Mouse (Mus musculus): ENCODE results near the gene 4930519P11Rik. TPM values are rescaled to one million over a fixed set of nuclear protein-coding genes. Genes with fewer than 3 reads are reported as not detected.

The 4930519P11Rik gene
- polyA plus RNA-seq, 1 experiment from 2014 or later = not detected

- no peaks in the 10 kb centered on the region for H3K9me3 ChIP-seq (replicated peaks)
- DNase-seq (no peak), ATAC-seq (ENCODE audit: low read depth) (no peak)
- WGBS (ENCODE audit: insufficient replicate concordance) = 73% methylated on average over 5 of the region's 5 CpGs
- H3K9ac ChIP-seq = peak overlapping the region; percentile 80
- H3K27ac ChIP-seq = peak overlapping the region; percentile 100
- H3K4me1 ChIP-seq (replicated peaks) = peaks cover 52% of the 10 kb centered on the region
- H3K36me3 ChIP-seq = peaks cover 30% of the 10 kb centered on the region
- peak overlapping the region; percentile 76 for H3K4me2 ChIP-seq
- H3K27me3 ChIP-seq = no peaks in the 10 kb centered on the region
- peak overlapping the region; percentile 68 for H3K4me3 ChIP-seq (replicated peaks)
Observed at GRCm38 (mm10) chr2:154630531-154630930, 17.3 kb upstream of the 4930519P11Rik start.

- no peaks in the 10 kb centered on the region for H3K27me3 ChIP-seq
- ATAC-seq (ENCODE audit: low read depth) = no peak
- H3K4me1 ChIP-seq (replicated peaks) = peaks cover 13% of the 10 kb centered on the region
- H3K4me2 ChIP-seq = no peak overlapping the region
- H3K9me3 ChIP-seq (replicated peaks) = peaks cover 6% of the 10 kb centered on the region
- H3K4me3 ChIP-seq (replicated peaks) = no peak overlapping the region
- H3K27ac ChIP-seq = no peak overlapping the region
- H3K36me3 ChIP-seq = peaks cover 30% of the 10 kb centered on the region
- DNase-seq = no peak
- no peak overlapping the region for H3K9ac ChIP-seq
Observed at GRCm38 (mm10) chr2:154624137-154624536, 10.9 kb upstream of the 4930519P11Rik start.

- DNase-seq = no peak
- Histone ChIP-seq H3K9me3 (replicated peaks) (peaks cover 6% of the 10 kb centered on the region), H3K27ac (no peak overlapping the region), H3K4me2 (no peak overlapping the region), H3K4me3 (replicated peaks) (no peak overlapping the region), H3K27me3 (no peaks in the 10 kb centered on the region), H3K4me1 (replicated peaks) (peaks cover 24% of the 10 kb centered on the region), H3K9ac (no peak overlapping the region), H3K36me3 (peaks cover 22% of the 10 kb centered on the region)
- no peak for ATAC-seq (ENCODE audit: low read depth)
- 48% methylated on average over 5 of the region's 5 CpGs for WGBS (ENCODE audit: insufficient replicate concordance)
Observed at GRCm38 (mm10) chr2:154621684-154622083, 8.4 kb upstream of the 4930519P11Rik start.

GRCm38 (mm10) chr2:154617061-154617460 is 3.8 kb upstream of the 4930519P11Rik start:
- Histone ChIP-seq H3K4me3 (replicated peaks) (no peak overlapping the region), H3K9ac (no peak overlapping the region), H3K36me3 (0 out of 2 replicates have a peak, but pooled peaks cover 3% of the 10 kb centered on the region), H3K27ac (peak overlapping the region; percentile 15; the same call in 1 of the 2 replicates), H3K4me1 (replicated peaks) (peaks cover 61% of the 10 kb centered on the region), H3K9me3 (replicated peaks) (no peaks in the 10 kb centered on the region), H3K27me3 (no peaks in the 10 kb centered on the region), H3K4me2 (no peak overlapping the region)
- DNase-seq = no peak
- ATAC-seq (ENCODE audit: low read depth) = no peak
- 85% methylated on average over 3 of the region's 3 CpGs for WGBS (ENCODE audit: insufficient replicate concordance)

- Histone ChIP-seq H3K27me3 (no peaks in the 10 kb centered on the region), H3K9ac (peak overlapping the region; percentile 88), H3K9me3 (replicated peaks) (no peaks in the 10 kb centered on the region), H3K36me3 (0 out of 2 replicates have a peak, but pooled peaks cover 3% of the 10 kb centered on the region), H3K27ac (peak overlapping the region; percentile 97), H3K4me3 (replicated peaks) (peak overlapping the region; percentile 74), H3K4me2 (peak overlapping the region; percentile 94), H3K4me1 (replicated peaks) (peaks cover 61% of the 10 kb centered on the region)
- 21% methylated on average over 5 of the region's 5 CpGs for WGBS (ENCODE audit: insufficient replicate concordance)
- DNase-seq = no peak
- ATAC-seq (ENCODE audit: low read depth) = no peak
Observed at GRCm38 (mm10) chr2:154615674-154616073, 2.4 kb upstream of the 4930519P11Rik start.

DNA sequence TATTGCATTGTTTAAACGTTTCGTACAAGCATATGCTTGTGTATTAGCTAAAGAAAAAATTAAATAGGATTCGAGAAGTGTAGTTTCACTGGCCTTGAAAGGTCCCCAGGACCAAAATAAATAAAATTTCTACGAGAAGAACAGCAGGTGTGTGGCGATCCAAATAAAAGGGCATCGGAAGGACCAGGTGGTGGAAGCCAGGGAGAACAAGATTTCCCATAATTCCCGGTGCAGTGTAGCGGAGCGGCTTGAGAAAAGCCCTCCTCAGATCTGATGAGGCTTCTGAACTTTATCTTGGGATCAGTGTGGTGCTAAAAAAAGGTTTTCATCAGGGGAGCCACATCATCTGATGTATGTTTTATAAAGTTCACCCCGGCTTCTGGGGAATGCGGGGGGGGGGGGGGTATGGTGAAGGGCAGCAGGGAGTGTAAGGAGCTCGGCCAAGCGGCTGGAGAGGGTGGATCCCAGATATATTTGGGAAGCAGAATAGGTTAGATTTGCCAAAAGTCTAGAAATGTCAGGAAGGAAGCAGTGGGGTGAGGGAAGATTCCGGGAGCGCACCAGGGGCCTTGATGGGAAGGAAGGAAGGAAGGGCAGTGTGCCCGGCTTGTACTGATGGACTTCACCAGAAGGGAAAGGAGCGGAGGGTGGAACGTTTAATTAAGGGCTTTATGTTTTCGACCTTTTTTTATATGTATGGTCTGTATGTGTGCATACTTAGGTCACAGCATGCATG is 1.8 kb upstream of the 4930519P11Rik start:
- Histone ChIP-seq H3K4me3 (replicated peaks) (peak overlapping the region; percentile 74), H3K36me3 (0 out of 2 replicates have a peak, but pooled peaks cover 3% of the 10 kb centered on the region), H3K9me3 (replicated peaks) (no peaks in the 10 kb centered on the region), H3K27me3 (no peaks in the 10 kb centered on the region), H3K27ac (peak overlapping the region; percentile 97), H3K9ac (peak overlapping the region; percentile 88), H3K4me2 (peak overlapping the region; percentile 94), H3K4me1 (replicated peaks) (peaks cover 68% of the 10 kb centered on the region)
- ATAC-seq (ENCODE audit: low read depth) = no peak
- no peak for DNase-seq
- WGBS (ENCODE audit: insufficient replicate concordance) = 32% methylated on average over 19 of the region's 19 CpGs

GRCm38 (mm10) chr2:154609050-154609767 is 4.0 kb downstream of the 4930519P11Rik start:
- no peak overlapping the region for H3K27ac ChIP-seq
- H3K4me3 ChIP-seq (replicated peaks) = no peak overlapping the region
- H3K9me3 ChIP-seq (replicated peaks) = no peaks in the 10 kb centered on the region
- 42% methylated on average over 10 of the region's 10 CpGs for WGBS (ENCODE audit: insufficient replicate concordance)
- 0 out of 2 replicates have a peak overlapping the region, but pooled peaks have one; percentile 8 for H3K4me2 ChIP-seq
- 0 out of 2 replicates have a peak overlapping the region, but pooled peaks have one; percentile 3 for H3K9ac ChIP-seq
- no peaks in the 10 kb centered on the region for H3K36me3 ChIP-seq
- H3K4me1 ChIP-seq (replicated peaks) = peaks cover 48% of the 10 kb centered on the region
- DNase-seq (no peak), ATAC-seq (ENCODE audit: low read depth) (no peak)
- H3K27me3 ChIP-seq = no peaks in the 10 kb centered on the region

DNA sequence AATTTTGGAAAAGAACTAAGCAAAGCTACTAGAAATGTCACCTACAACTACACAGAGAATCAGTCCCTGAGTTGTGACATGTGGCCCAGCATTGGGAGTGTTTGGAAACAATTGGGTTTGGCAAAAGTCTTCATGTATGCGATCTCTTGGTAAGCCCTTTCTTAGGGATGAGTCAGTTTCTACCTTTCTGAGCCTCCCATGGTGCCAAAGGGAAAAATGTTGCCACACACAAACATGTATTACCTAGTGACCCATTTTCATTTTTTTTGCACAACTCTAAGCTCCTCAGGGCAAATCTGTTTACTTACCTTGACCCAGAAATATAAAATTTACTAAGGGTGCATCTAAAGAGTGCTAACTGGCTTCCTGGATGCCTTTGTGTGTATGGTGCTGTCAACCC is 6.3 kb downstream of the 4930519P11Rik start:
- Histone ChIP-seq H3K9ac (no peak overlapping the region), H3K27me3 (no peaks in the 10 kb centered on the region), H3K36me3 (no peaks in the 10 kb centered on the region), H3K4me2 (no peak overlapping the region), H3K4me3 (replicated peaks) (no peak overlapping the region), H3K27ac (no peak overlapping the region), H3K9me3 (replicated peaks) (no peaks in the 10 kb centered on the region), H3K4me1 (replicated peaks) (peaks cover 47% of the 10 kb centered on the region)
- no peak for ATAC-seq (ENCODE audit: low read depth)
- no peak for DNase-seq
- 76% methylated on average over 1 of the region's 1 CpGs for WGBS (ENCODE audit: insufficient replicate concordance)

- 16% methylated on average over 7 of the region's 7 CpGs for WGBS (ENCODE audit: insufficient replicate concordance)
- H3K27ac ChIP-seq = peak overlapping the region; percentile 87
- H3K9ac ChIP-seq = peak overlapping the region; percentile 72
- no peak for DNase-seq
- ATAC-seq (ENCODE audit: low read depth) = no peak
- H3K4me3 ChIP-seq (replicated peaks) = peak overlapping the region; percentile 54
- peaks cover 50% of the 10 kb centered on the region for H3K4me1 ChIP-seq (replicated peaks)
- H3K4me2 ChIP-seq = peak overlapping the region; percentile 80
- no peaks in the 10 kb centered on the region for H3K9me3 ChIP-seq (replicated peaks)
- no peaks in the 10 kb centered on the region for H3K36me3 ChIP-seq
- no peaks in the 10 kb centered on the region for H3K27me3 ChIP-seq
Observed at GRCm38 (mm10) chr2:154604156-154604555, 9.1 kb downstream of the 4930519P11Rik start.

DNA sequence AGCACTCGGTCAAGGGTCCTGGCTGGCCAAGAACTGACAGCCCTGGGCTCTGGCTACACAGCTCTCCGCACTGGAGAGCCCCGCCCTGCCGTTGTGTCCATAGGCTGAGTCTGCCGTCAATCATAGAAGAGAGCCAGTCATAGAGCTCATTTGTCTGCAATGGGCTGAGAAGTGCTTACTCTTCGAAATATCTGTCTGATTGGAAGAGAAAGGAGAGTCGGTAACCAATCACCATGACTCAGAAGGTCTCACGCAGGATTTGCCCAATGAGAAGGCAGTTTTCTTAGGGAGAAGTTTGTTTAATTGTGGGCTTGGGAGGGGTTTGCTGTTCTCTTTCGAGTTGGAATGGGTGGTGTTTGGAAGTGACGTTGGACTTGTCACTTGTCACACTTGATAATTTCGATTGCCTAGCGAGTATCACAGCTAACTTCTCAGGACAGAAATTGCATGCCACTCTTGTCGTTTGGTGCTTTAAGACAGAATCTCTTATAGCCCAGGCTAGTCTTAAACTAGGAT is 9.5 kb downstream of the 4930519P11Rik start, which contains the start of gene Pxmp4:
Gene Pxmp4 (minus strand): TSS at position 71 of the 516 bp plus-strand sequence.
- Histone ChIP-seq H3K4me3 (replicated peaks) (peak within 1 kb of the TSS; percentile 78), H3K4me2 (peak within 1 kb of the TSS; percentile 80), H3K9me3 (replicated peaks) (no peaks in the 10 kb centered on the region), H3K9ac (peak within 1 kb of the TSS; percentile 91), H3K27ac (peak within 1 kb of the TSS; percentile 91), H3K27me3 (no peaks in the 10 kb centered on the region), H3K36me3 (no peaks in the 10 kb centered on the region), H3K4me1 (replicated peaks) (peaks cover 50% of the 10 kb centered on the region)
- peak; percentile 100 for ATAC-seq (ENCODE audit: low read depth)
- peak; percentile 98 for DNase-seq
- WGBS (ENCODE audit: insufficient replicate concordance) = under 1% methylated on average over 13 of the region's 13 CpGs

DNA sequence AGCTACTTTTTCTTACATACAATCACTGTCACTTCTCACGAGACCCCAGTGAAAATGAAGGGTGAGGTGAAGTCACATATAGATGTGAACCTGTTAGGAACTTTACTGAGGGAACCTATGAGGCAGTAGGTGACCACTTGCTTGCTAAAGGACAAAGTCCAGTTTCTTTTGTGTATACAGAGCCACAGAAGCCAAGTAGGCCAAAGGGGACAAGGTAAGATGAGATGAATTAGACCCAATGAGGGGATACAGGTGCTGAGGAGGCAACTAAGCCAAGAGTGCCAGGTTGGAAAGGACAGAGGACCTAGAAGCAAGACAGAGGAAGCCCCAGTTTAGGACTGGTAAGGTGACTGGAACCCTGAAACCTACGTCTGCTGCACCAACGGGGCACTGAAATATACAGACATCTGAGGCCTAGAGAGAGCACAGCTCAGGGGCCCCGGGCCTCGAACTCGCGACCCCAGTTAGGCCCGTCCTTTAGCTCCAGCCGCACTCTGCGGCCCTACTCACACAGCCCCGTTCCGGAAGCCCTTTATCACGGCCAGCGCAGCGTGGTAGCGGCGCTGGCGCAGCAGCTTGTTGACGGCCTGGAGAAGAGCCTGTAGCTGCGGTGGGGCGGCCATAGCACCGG is 10.1 kb downstream of the 4930519P11Rik start:
- Histone ChIP-seq H3K9me3 (replicated peaks) (no peaks in the 10 kb centered on the region), H3K4me3 (replicated peaks) (peak overlapping the region; percentile 78), H3K27ac (peak overlapping the region; percentile 91), H3K9ac (peak overlapping the region; percentile 91), H3K36me3 (no peaks in the 10 kb centered on the region), H3K4me1 (replicated peaks) (peaks cover 50% of the 10 kb centered on the region), H3K4me2 (peak overlapping the region; percentile 77), H3K27me3 (no peaks in the 10 kb centered on the region)
- no peak for DNase-seq
- no peak for ATAC-seq (ENCODE audit: low read depth)
- WGBS (ENCODE audit: insufficient replicate concordance) = 4% methylated on average over 22 of the region's 22 CpGs

Data from liver, embryonic 13.5 days (tissue).